Mouse (Mus musculus): ENCODE data around the gene Selenbp2. TPM values are rescaled to one million over a fixed set of nuclear protein-coding genes. Genes with fewer than 3 reads are reported as not detected.
"Not testable (repeated sequence)": the region's sequence is repeated elsewhere in the genome, so short reads cannot be mapped to it uniquely, and the experiment has no call there.

Selenbp2 gene
- polyA plus RNA-seq, 1 experiment from 2014 or later: 0.75 TPM

GRCm38 (mm10) chr3:94696257-94696656, 2.9 kb downstream of the Selenbp2 start:
- H3K4me1 ChIP-seq: peaks cover 13% of the 10 kb centered on the region
- not testable (repeated sequence) for H3K27ac ChIP-seq; H3K4me2 ChIP-seq (replicated peaks); ATAC-seq (ENCODE audit: low FRiP score, low read depth); H3K27me3 ChIP-seq; H3K36me3 ChIP-seq; H3K9me3 ChIP-seq; H3K4me3 ChIP-seq; H3K9ac ChIP-seq
- WGBS: 84% methylated on average over 4 of the region's 4 CpGs

GRCm38 (mm10) chr3:94702163-94702810, 8.9 kb downstream of the Selenbp2 start:
- H3K4me3 ChIP-seq; H3K27ac ChIP-seq; H3K4me1 ChIP-seq; H3K9me3 ChIP-seq; H3K9ac ChIP-seq; ATAC-seq (ENCODE audit: low FRiP score, low read depth); H3K27me3 ChIP-seq; H3K4me2 ChIP-seq (replicated peaks); H3K36me3 ChIP-seq: not testable (repeated sequence)
- 96% methylated on average over 7 of the region's 7 CpGs for WGBS

- H3K9me3 ChIP-seq: no peaks in the 10 kb centered on the region
- no peaks in the 10 kb centered on the region for H3K36me3 ChIP-seq
- no peaks in the 10 kb centered on the region for H3K27me3 ChIP-seq
- no peak for ATAC-seq (ENCODE audit: low FRiP score, low read depth)
- no peak overlapping the region for H3K4me2 ChIP-seq (replicated peaks)
- WGBS: 84% methylated on average over 3 of the region's 3 CpGs
- H3K4me1 ChIP-seq: no peaks in the 10 kb centered on the region
- H3K27ac ChIP-seq: no peak overlapping the region
- H3K9ac ChIP-seq: no peak overlapping the region
- H3K4me3 ChIP-seq: no peak overlapping the region
Measured at GRCm38 (mm10) chr3:94702856-94703255, 9.5 kb downstream of the Selenbp2 start.

GRCm38 (mm10) chr3:94703364-94703763, 10.0 kb downstream of the Selenbp2 start:
- not testable (repeated sequence) for H3K27ac ChIP-seq; H3K27me3 ChIP-seq; H3K4me1 ChIP-seq; H3K9ac ChIP-seq; H3K9me3 ChIP-seq; H3K36me3 ChIP-seq; H3K4me2 ChIP-seq (replicated peaks); ATAC-seq (ENCODE audit: low FRiP score, low read depth); H3K4me3 ChIP-seq
- 23% methylated on average over 3 of the region's 3 CpGs for WGBS

- H3K27ac ChIP-seq; H3K4me1 ChIP-seq; ATAC-seq (ENCODE audit: low FRiP score, low read depth); H3K36me3 ChIP-seq; H3K27me3 ChIP-seq; H3K4me3 ChIP-seq; H3K9me3 ChIP-seq; H3K4me2 ChIP-seq (replicated peaks); H3K9ac ChIP-seq: not testable (repeated sequence)
Measured at GRCm38 (mm10) chr3:94710591-94710990, 17.2 kb downstream of the Selenbp2 start.

GRCm38 (mm10) chr3:94713424-94713823, 20.1 kb downstream of the Selenbp2 start:
- H3K9ac ChIP-seq; ATAC-seq (ENCODE audit: low FRiP score, low read depth); H3K4me3 ChIP-seq; H3K9me3 ChIP-seq; H3K4me2 ChIP-seq (replicated peaks); H3K27ac ChIP-seq; H3K36me3 ChIP-seq; H3K4me1 ChIP-seq; H3K27me3 ChIP-seq: not testable (repeated sequence)
- WGBS: 77% methylated on average over 3 of the region's 3 CpGs

GRCm38 (mm10) chr3:94718253-94718652, 24.9 kb downstream of the Selenbp2 start:
- not testable (repeated sequence) for H3K27me3 ChIP-seq; H3K4me2 ChIP-seq (replicated peaks); ATAC-seq (ENCODE audit: low FRiP score, low read depth); H3K36me3 ChIP-seq; H3K9ac ChIP-seq; H3K4me3 ChIP-seq; H3K4me1 ChIP-seq; H3K9me3 ChIP-seq; H3K27ac ChIP-seq
- 68% methylated on average over 1 of the region's 1 CpGs for WGBS

GRCm38 (mm10) chr3:94723637-94724036, 30.3 kb downstream of the Selenbp2 start:
- not testable (repeated sequence) for H3K27ac ChIP-seq; H3K9ac ChIP-seq; H3K4me3 ChIP-seq; H3K36me3 ChIP-seq; H3K27me3 ChIP-seq; H3K9me3 ChIP-seq; ATAC-seq (ENCODE audit: low FRiP score, low read depth); H3K4me2 ChIP-seq (replicated peaks); H3K4me1 ChIP-seq
- WGBS: 39% methylated on average over 2 of the region's 2 CpGs

- no peak for ATAC-seq (ENCODE audit: low FRiP score, low read depth)
- H3K4me2 ChIP-seq (replicated peaks): no peak overlapping the region
- no peaks in the 10 kb centered on the region; the same call in 1 of the 2 replicates for H3K9me3 ChIP-seq
- no peak overlapping the region for H3K4me3 ChIP-seq
- peaks cover 4% of the 10 kb centered on the region; the same call in 1 of the 2 replicates for H3K36me3 ChIP-seq
- H3K27me3 ChIP-seq: no peaks in the 10 kb centered on the region
- WGBS: 93% methylated on average over 17 of the region's 17 CpGs
- no peak overlapping the region for H3K9ac ChIP-seq
- no peak overlapping the region for H3K27ac ChIP-seq
- no peaks in the 10 kb centered on the region for H3K4me1 ChIP-seq
Measured at GRCm38 (mm10) chr3:94745691-94746090, 52.3 kb downstream of the Selenbp2 start.

Other genes with a start within 250 kb of the Selenbp2 start
- gene Oaz3, start 249.6 kb upstream of the Selenbp2 start, polyA plus RNA-seq (2015; fragmentation: Nextera tagmentation; extraction: Ambion mirVana): 0.73 and 0.94 TPM in 2 replicates
- 2.4 and 3.7 TPM in 2 replicates for gene Celf3, start 215.3 kb upstream of the Selenbp2 start, polyA plus RNA-seq (2015; fragmentation: Nextera tagmentation; extraction: Ambion mirVana)
- gene Riiad1, start 213.2 kb upstream of the Selenbp2 start, polyA plus RNA-seq (2015; fragmentation: Nextera tagmentation; extraction: Ambion mirVana): 1.8 and 2.0 TPM in 2 replicates
- gene Snx27, start 110.8 kb upstream of the Selenbp2 start, polyA plus RNA-seq (2015; fragmentation: Nextera tagmentation; extraction: Ambion mirVana): 56.7 and 66.8 TPM in 2 replicates
- not detected in 2 replicates for gene Gm10972, start 50.4 kb upstream of the Selenbp2 start, polyA plus RNA-seq (2015; fragmentation: Nextera tagmentation; extraction: Ambion mirVana)
- 4.9 and 5.3 TPM in 2 replicates for gene Tuft1, start 34.7 kb upstream of the Selenbp2 start, polyA plus RNA-seq (2015; fragmentation: Nextera tagmentation; extraction: Ambion mirVana)
- gene Cgn, start 92.9 kb downstream of the Selenbp2 start, polyA plus RNA-seq (2015; fragmentation: Nextera tagmentation; extraction: Ambion mirVana): 7.1 and 7.3 TPM in 2 replicates
- 21.2 and 25.0 TPM in 2 replicates for gene Pogz, start 144.0 kb downstream of the Selenbp2 start, polyA plus RNA-seq (2015; fragmentation: Nextera tagmentation; extraction: Ambion mirVana)
- gene Psmb4, start 193.4 kb downstream of the Selenbp2 start, polyA plus RNA-seq (2015; fragmentation: Nextera tagmentation; extraction: Ambion mirVana): 361 and 368 TPM in 2 replicates
- gene Selenbp1, start 239.5 kb downstream of the Selenbp2 start, polyA plus RNA-seq (2015; fragmentation: Nextera tagmentation; extraction: Ambion mirVana): 32.7 and 34.8 TPM in 2 replicates